Mouse (Mus musculus): ENCODE results near the gene Klf7.

DNA sequence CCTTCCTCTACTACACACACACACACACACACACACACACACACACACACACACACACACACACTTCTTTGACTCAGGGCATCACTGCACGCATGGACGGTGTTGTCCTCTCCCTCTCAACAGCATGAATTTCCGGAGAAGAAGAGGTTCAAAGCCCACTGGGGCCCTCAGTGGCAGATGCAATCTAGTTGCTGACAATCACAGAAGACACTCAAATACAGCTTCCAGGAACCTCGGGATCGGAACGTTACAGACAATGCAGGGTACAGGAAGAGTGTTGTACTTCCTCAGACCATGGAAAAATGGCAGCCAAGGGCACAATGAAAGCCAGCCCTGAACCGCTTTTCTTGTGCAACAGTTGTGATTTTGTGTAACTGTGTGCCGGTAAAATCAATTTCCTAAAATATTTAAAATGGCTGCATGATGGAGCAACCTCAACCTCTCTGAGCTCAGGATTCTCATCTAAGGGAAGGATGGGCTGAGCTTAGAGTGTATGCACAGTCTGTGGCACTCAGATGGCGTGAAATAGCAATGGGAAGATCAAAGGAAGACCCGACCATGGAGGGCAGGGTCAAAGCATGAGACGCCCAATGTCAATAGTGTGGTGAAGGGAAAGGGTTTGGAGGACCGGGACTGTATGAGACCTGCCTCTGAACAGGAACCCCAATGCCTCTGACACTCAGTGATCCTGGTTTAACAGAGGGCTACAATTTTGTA lies 33.3 kb downstream of the Klf7 start:
- TF ChIP-seq MAFK (IDR thresholded peaks at IDR 0.05; ENCODE audit: insufficient read depth, low read depth, low read length), result no peak
- TF ChIP-seq CHD2 (IDR thresholded peaks at IDR 0.05; ENCODE audit: low read depth, low read length), result no peak
- no peak for TF ChIP-seq ZNF384 (IDR thresholded peaks at IDR 0.05; ENCODE audit: low read depth, low read length)
- no peak for TF ChIP-seq ZC3H11A (IDR thresholded peaks at IDR 0.05; ENCODE audit: borderline replicate concordance, low read depth, low read length)

All from ES-E14 (cell line).